16 mouse cellular contexts compared by ENCODE assay signal in the genomic region with DNA sequence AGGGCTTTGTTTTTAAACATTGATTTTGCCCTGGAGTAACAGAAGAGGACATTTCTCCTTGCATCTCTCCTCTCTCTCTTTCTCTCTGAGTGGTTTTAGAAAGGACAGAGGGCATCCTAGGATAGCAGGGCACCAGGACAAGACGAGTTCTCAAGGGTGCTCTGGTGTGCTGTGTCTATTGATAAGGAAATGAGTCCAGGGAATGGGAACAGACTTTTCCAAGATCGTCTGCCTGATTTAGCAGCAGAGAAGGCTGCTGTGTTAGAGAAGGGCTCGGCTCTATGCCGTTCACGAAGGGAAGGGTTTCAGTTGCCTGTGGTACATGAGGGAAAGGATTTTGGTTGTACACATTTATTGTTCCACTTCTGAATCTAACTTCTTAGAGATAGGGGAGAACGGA. TPM values are rescaled to one million over a fixed set of nuclear protein-coding genes. Genes with fewer than 3 reads are reported as not detected.
DNase-seq lines count a peak whose midpoint lies in the region; ATAC-seq lines count a peak whose summit lies in the region.
"Had no signal": no experiment of that assay in that cellular context is flagged by ENCODE, and none has a peak within 500 bp of the region (broad histone marks: within the 10 kb centered on the region; RNA-seq: fewer than 3 reads in every experiment).

No protein-coding gene starts in this region.

- WGBS in heart, embryonic 16.5 days = 36% methylated on average over 6 of the region's 6 CpGs
- 54% methylated on average over 6 of the region's 6 CpGs for WGBS in embryonic facial prominence, embryonic 14.5 days
- WGBS in hindbrain, embryonic 10.5 days = 58% methylated on average over 6 of the region's 6 CpGs
- WGBS in midbrain, embryonic 14.5 days = 40% methylated on average over 6 of the region's 6 CpGs

- DNase-seq in heart, postnatal 36 days = no peak
- no peak for DNase-seq in embryonic facial prominence, embryonic 14.5 days (ENCODE audit: low spot score)
- no peak for DNase-seq in hindbrain, embryonic 10.5 days (ENCODE audit: low spot score)
- DNase-seq in midbrain, embryonic 14.5 days = peak; percentile 31
- DNase-seq in thymus, postnatal 14 days = no peak
- no peak for DNase-seq in kidney, postnatal 25 days
- DNase-seq: adrenal gland, postnatal 10 days; cerebellum, adult 11 months; liver, postnatal 0 days; right cerebral cortex, adult 18-20 months had no signal

- ATAC-seq in heart, embryonic 16.5 days (replicated peaks; ENCODE audit: extremely low read depth, insufficient read depth, low FRiP score) = no peak
- no peak for ATAC-seq in embryonic facial prominence, embryonic 14.5 days (ENCODE audit: low read depth)
- ATAC-seq in midbrain, embryonic 14.5 days (ENCODE audit: low FRiP score, low TSS enrichment) = no peak
- no peak for ATAC-seq in inflammation-experienced regulatory T-cells, adult 6 months
- ATAC-seq: CD4-positive, CD25-positive, alpha-beta regulatory T cell, adult 4 months; liver, postnatal 0 days; Patski had no signal

- H3K4me2 ChIP-seq in heart, embryonic 16.5 days (ENCODE audit: low read depth, low read length) = no peak overlapping the region
- H3K4me2 ChIP-seq in embryonic facial prominence, embryonic 14.5 days (ENCODE audit: low read depth, low read length) = no peak overlapping the region
- H3K4me2 ChIP-seq in midbrain, embryonic 14.5 days (ENCODE audit: low read length) = no peak overlapping the region

- H3K27ac ChIP-seq in heart, embryonic 16.5 days (ENCODE audit: low read length) = peak overlapping the region; percentile 52
- peak overlapping the region; percentile 76 for H3K27ac ChIP-seq in embryonic facial prominence, embryonic 14.5 days (replicated peaks; ENCODE audit: low read depth, low read length)
- H3K27ac ChIP-seq in hindbrain, embryonic 10.5 days = peak overlapping the region; percentile 79
- H3K27ac ChIP-seq in midbrain, embryonic 14.5 days (replicated peaks; ENCODE audit: low read depth, low read length) = peak overlapping the region; percentile 87
- H3K27ac ChIP-seq: kidney, postnatal 0 days had no signal

- no peak overlapping the region for H3K9ac ChIP-seq in heart, embryonic 16.5 days (ENCODE audit: low read length)
- H3K9ac ChIP-seq in embryonic facial prominence, embryonic 14.5 days (ENCODE audit: low read depth, low read length) = no peak overlapping the region
- H3K9ac ChIP-seq in midbrain, embryonic 14.5 days (replicated peaks; ENCODE audit: low read length) = no peak overlapping the region
- H3K9ac ChIP-seq: liver, postnatal 0 days had no signal

- no peaks in the 10 kb centered on the region for H3K36me3 ChIP-seq in heart, embryonic 16.5 days (ENCODE audit: control insufficient read depth, insufficient read depth)
- H3K36me3 ChIP-seq in embryonic facial prominence, embryonic 14.5 days (ENCODE audit: control insufficient read depth, insufficient read depth, low read length) = peaks cover 17% of the 10 kb centered on the region; the same call in 1 of the 2 replicates
- no peaks in the 10 kb centered on the region for H3K36me3 ChIP-seq in hindbrain, embryonic 10.5 days
- H3K36me3 ChIP-seq in midbrain, embryonic 14.5 days (ENCODE audit: control insufficient read depth, insufficient read depth, low read length) = no peaks in the 10 kb centered on the region

- no peak overlapping the region for H3K4me3 ChIP-seq in heart, embryonic 16.5 days (ENCODE audit: low read length)
- no peak overlapping the region for H3K4me3 ChIP-seq in embryonic facial prominence, embryonic 14.5 days (ENCODE audit: low read depth, low read length)
- no peak overlapping the region for H3K4me3 ChIP-seq in hindbrain, embryonic 10.5 days
- H3K4me3 ChIP-seq in midbrain, embryonic 14.5 days (replicated peaks; ENCODE audit: low read depth, low read length) = no peak overlapping the region
- H3K4me3 ChIP-seq: myocyte had no signal

- no peaks in the 10 kb centered on the region for H3K9me3 ChIP-seq in heart, embryonic 16.5 days (replicated peaks; ENCODE audit: control insufficient read depth, low read length)
- no peaks in the 10 kb centered on the region for H3K9me3 ChIP-seq in embryonic facial prominence, embryonic 14.5 days (ENCODE audit: control insufficient read depth, low read length)
- no peaks in the 10 kb centered on the region for H3K9me3 ChIP-seq in hindbrain, embryonic 10.5 days
- no peaks in the 10 kb centered on the region for H3K9me3 ChIP-seq in midbrain, embryonic 14.5 days (ENCODE audit: control insufficient read depth, low read length)

- peaks cover 15% of the 10 kb centered on the region for H3K4me1 ChIP-seq in heart, embryonic 16.5 days (ENCODE audit: control insufficient read depth, insufficient read depth, low read length)
- 0 out of 2 replicates have a peak, but pooled peaks cover 17% of the 10 kb centered on the region for H3K4me1 ChIP-seq in embryonic facial prominence, embryonic 14.5 days (ENCODE audit: control insufficient read depth, insufficient read depth, low read length)
- H3K4me1 ChIP-seq in hindbrain, embryonic 10.5 days (replicated peaks) = peaks cover 46% of the 10 kb centered on the region
- peaks cover 39% of the 10 kb centered on the region for H3K4me1 ChIP-seq in midbrain, embryonic 14.5 days (ENCODE audit: control insufficient read depth, insufficient read depth, low read length)

- H3K27me3 ChIP-seq in heart, embryonic 16.5 days (ENCODE audit: control insufficient read depth, insufficient read depth, low read length) = no peaks in the 10 kb centered on the region
- no peaks in the 10 kb centered on the region for H3K27me3 ChIP-seq in embryonic facial prominence, embryonic 14.5 days (replicated peaks; ENCODE audit: control insufficient read depth, insufficient read depth, low read length)
- no peaks in the 10 kb centered on the region for H3K27me3 ChIP-seq in hindbrain, embryonic 10.5 days (ENCODE audit: insufficient read depth, poor library complexity, severe bottlenecking)
- no peaks in the 10 kb centered on the region for H3K27me3 ChIP-seq in midbrain, embryonic 14.5 days (ENCODE audit: control insufficient read depth, insufficient read depth, low read length)
- H3K27me3 ChIP-seq: Patski had no signal

- intact Hi-C loops in heart, postnatal 36 days (cut with DNase I) = no loop called here

RNA-seq across cellular contexts. Expression of gene P4ha3, which starts 24.4 kb away (rescaled TPM):
- polyA plus RNA-seq in heart, embryonic 16.5 days (2015; fragmentation: Nextera tagmentation; extraction: Ambion mirVana) = 12.8 TPM in 2 replicates
- under 1 TPM; 0.27 to 0.58 TPM for total RNA-seq in heart, postnatal 36 days (2021)
- 24.5 and 26.0 TPM in 2 replicates for polyA plus RNA-seq in embryonic facial prominence, embryonic 14.5 days (2014; fragmentation: Nextera tagmentation; extraction: Ambion mirVana)
- polyA plus RNA-seq in hindbrain, embryonic 10.5 days (2016; fragmentation: Nextera tagmentation; extraction: Ambion mirVana) = 1.0 and 3.5 TPM in 2 replicates
- 6.8 and 7.8 TPM in 2 replicates for polyA plus RNA-seq in midbrain, embryonic 14.5 days (2014; fragmentation: Nextera tagmentation; extraction: Ambion mirVana)
- under 1 TPM in 1 of 3 experiments, not detected in 2; 0.26 TPM for polyA plus RNA-seq in inflammation-experienced regulatory T-cells, adult 6 months (2017; shearing (Covaris generic))
- polyA plus RNA-seq: CD4-positive, CD25-positive, alpha-beta regulatory T cell, adult 4 months had no signal
